Mouse (Mus musculus): ENCODE data around the gene Spsb2. TPM values are rescaled to one million over a fixed set of nuclear protein-coding genes. Genes with fewer than 3 reads are reported as not detected.

Gene Spsb2
- polyA plus RNA-seq, 1 experiment from 2014 or later: 23.6 TPM

DNA sequence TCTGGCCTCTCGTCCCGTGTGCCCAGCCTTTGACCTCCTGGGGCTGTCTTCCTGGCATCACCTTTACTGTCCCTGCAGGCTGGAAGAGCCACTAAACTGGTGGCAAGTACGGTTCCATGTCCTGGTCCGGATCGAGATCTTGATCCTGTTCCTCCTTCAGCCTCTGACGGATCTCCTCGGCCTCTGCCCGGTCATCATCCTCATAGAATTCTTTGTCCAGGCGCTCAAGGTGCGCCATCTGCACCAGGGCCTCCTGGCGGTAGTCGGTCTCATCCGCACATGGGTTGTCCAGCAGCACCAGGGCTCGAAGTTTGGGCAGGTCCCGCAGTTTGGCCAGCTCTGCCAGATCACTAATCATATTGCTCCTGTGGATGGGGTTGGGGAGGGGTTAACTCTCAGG is 38.0 kb upstream of the Spsb2 start:
- in situ Hi-C loops (cut with MboI; ENCODE audit: low pct_unique_long_range_greater_than_20kb): loop anchor here (25.0 kb wide), 1 partner anchor 283 kb away; the partner anchor contains the start of gene C1rl
- CTCF ChIA-PET: interaction anchor here (0.9 to 1.5 kb wide), 3 partner anchors 9 to 68 kb away, joined by 3 to 4 read pairs (median 3); partner anchors contain the start of gene Lrrc23
- POLR2A ChIA-PET: interaction anchor here (0.8 kb wide), 1 partner anchor 24 kb away, joined by 3 read pairs; no protein-coding TSS in a partner anchor

GRCm38 (mm10) chr6:124779222-124779983 is 29.1 kb upstream of the Spsb2 start, which contains the start of gene Lrrc23:
Lrrc23 (minus strand) TSS chr6:124779727.
- no peak for DNase-seq (ENCODE audit: low read depth, low spot score)
- no peak for ATAC-seq
- ChIA-PET CTCF (interaction anchor here (0.9 to 1.8 kb wide), 3 partner anchors 9 to 30 kb away, joined by 3 to 7 read pairs (median 4); no protein-coding TSS in a partner anchor), POLR2A (no interaction called here)
- peaks cover 4% of the 10 kb centered on the region for H3K27me3 ChIP-seq
- in situ Hi-C loops (cut with MboI; ENCODE audit: low pct_unique_long_range_greater_than_20kb): no loop called here
- TF ChIP-seq CTCF (IDR thresholded peaks at IDR 0.05): no peak

More for the DNA sequence above, 38.0 kb upstream of the Spsb2 start:
- DNase-seq (ENCODE audit: low read depth, low spot score) (no peak), ATAC-seq (no peak)
- H3K27me3 ChIP-seq: no peaks in the 10 kb centered on the region
- TF ChIP-seq CTCF (IDR thresholded peaks at IDR 0.05): no peak

- in situ Hi-C loops (cut with MboI; ENCODE audit: low pct_unique_long_range_greater_than_20kb): no loop called here
Observed at GRCm38 (mm10) chr6:124779984-124780416, 28.5 kb upstream of the Spsb2 start.

DNA sequence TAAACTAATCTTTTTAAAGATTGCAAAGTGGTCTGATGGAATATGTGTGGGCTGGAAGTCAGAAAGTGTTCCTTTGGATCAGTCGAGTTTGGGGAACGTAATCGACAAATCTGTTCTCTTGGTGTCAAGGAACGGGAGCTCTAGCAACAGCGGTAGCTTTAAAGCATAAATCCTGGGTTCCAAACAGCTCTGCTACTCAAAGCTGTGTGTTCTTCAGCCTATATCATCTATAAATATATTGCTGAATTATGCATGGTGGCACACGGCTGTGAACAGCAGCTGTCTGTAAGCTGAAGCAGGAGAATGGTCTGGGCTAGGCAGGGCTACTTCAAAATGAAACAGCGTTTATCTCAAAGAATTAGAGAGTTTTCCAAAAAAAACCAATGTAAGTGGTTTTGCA is 27.5 kb upstream of the Spsb2 start:
- ChIA-PET CTCF (interaction anchor here (0.7 kb wide), 1 partner anchor 373 kb away, joined by 3 read pairs; no protein-coding TSS in a partner anchor), POLR2A (no interaction called here)
- ATAC-seq: no peak
- DNase-seq (ENCODE audit: low read depth, low spot score): no peak
- no peak for TF ChIP-seq CTCF (IDR thresholded peaks at IDR 0.05)
- in situ Hi-C loops (cut with MboI; ENCODE audit: low pct_unique_long_range_greater_than_20kb): no loop called here
- peaks cover 4% of the 10 kb centered on the region for H3K27me3 ChIP-seq

More at GRCm38 (mm10) chr6:124779984-124780416, 28.5 kb upstream of the Spsb2 start:
- CTCF ChIA-PET: interaction anchor here (0.9 to 1.8 kb wide), 2 partner anchors 9 to 20 kb away, joined by 3 to 7 read pairs; no protein-coding TSS in a partner anchor
- POLR2A ChIA-PET: no interaction called here
- DNase-seq (ENCODE audit: low read depth, low spot score): no peak
- H3K27me3 ChIP-seq: peaks cover 4% of the 10 kb centered on the region
- TF ChIP-seq CTCF (IDR thresholded peaks at IDR 0.05): no peak
- no peak for ATAC-seq

DNA sequence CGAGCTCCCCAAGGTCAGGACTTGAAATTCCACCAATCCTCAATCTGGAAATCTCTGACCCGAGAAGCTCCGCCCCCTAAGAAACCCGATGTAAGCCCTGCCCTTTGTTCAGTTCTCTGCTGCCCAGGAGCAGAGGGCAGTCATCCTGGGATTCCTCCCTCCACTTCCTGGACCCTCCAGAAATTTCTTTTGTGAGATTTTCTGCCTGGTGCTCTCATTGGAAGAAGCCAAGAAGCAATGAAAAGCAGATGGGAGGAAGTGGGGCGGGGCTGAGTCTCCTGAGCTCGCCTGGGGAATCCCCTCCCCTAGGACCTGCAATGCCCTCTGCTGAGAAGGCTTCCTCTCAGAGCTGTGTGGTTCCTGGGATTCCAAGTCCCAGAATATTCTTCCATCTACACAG is 26.0 kb upstream of the Spsb2 start:
- DNase-seq (ENCODE audit: low read depth, low spot score) (no peak), ATAC-seq (no peak)
- no peak for TF ChIP-seq CTCF (IDR thresholded peaks at IDR 0.05)
- ChIA-PET POLR2A (interaction anchor here (0.6 to 1.4 kb wide), 2 partner anchors 27 to 354 kb away, joined by 3 to 4 read pairs; no protein-coding TSS in a partner anchor), CTCF (interaction anchor here (0.7 to 1.0 kb wide), 2 partner anchors 25 to 27 kb away, joined by 3 read pairs; no protein-coding TSS in a partner anchor)
- in situ Hi-C loops (cut with MboI; ENCODE audit: low pct_unique_long_range_greater_than_20kb): no loop called here
- peaks cover 4% of the 10 kb centered on the region for H3K27me3 ChIP-seq

DNA sequence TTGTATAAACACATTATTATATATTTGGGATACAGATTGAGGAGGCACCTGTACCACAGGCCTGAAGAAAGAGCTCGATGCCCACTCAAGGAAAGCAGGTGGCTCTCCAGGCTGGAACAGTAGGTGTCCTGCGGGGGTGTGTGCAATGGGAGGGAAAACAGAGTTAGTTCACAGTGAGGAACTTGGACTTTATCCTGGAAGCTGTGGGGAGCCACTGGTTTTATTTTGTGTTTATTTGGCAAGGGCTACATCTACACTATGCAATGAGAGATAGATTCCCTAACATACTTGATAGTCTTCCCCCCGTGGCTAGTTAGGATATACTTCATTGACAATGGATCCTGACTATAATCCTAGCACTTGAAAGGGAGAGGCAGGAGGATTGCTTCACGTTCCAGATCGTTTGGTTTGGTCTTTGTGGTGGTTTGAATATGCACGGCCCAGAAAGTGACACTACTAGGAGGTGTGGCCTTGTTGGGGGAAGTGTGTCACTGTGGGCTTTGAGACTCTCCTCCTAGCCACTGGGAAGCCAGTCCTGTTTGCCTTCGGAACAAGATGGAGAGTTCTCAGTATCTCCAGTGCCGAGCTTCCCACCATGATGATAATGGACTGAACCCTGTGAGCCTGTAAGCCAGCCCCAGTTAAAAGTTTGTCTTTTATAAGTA is 21.6 kb upstream of the Spsb2 start:
- no peak for TF ChIP-seq CTCF (IDR thresholded peaks at IDR 0.05)
- H3K27me3 ChIP-seq: no peaks in the 10 kb centered on the region
- in situ Hi-C loops (cut with MboI; ENCODE audit: low pct_unique_long_range_greater_than_20kb): no loop called here
- DNase-seq (ENCODE audit: low read depth, low spot score): no peak
- CTCF ChIA-PET: no interaction called here
- POLR2A ChIA-PET: no interaction called here
- ATAC-seq: no peak

DNA sequence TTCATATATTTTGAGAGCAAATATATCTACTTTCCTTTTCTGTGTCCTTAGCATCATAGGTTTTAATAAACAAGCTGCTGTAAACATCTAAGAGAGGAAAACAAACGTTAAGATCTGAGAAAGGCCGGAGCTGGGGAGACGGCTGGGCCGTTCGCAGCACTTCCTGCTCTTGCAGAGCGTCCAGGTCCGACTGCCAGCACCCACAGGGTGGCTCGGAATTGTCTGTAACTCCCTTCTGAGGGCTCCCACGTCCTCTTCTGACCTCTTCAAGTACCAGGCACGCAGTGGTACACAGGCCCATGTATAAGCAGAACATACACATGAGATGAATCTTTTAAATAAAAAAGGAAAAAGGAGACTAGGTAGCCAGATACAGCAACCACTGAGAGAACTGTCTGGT is 20.7 kb upstream of the Spsb2 start:
- ATAC-seq (no peak), DNase-seq (ENCODE audit: low read depth, low spot score) (no peak)
- POLR2A ChIA-PET: no interaction called here
- TF ChIP-seq CTCF (IDR thresholded peaks at IDR 0.05): no peak
- CTCF ChIA-PET: interaction anchor here (1.1 kb wide), 1 partner anchor 12 kb away, joined by 3 read pairs; no protein-coding TSS in a partner anchor
- H3K27me3 ChIP-seq: no peaks in the 10 kb centered on the region
- in situ Hi-C loops (cut with MboI; ENCODE audit: low pct_unique_long_range_greater_than_20kb): no loop called here

GRCm38 (mm10) chr6:124789519-124789918 is 18.9 kb upstream of the Spsb2 start:
- ChIA-PET POLR2A (no interaction called here), CTCF (no interaction called here)
- no peak for ATAC-seq
- no peaks in the 10 kb centered on the region for H3K27me3 ChIP-seq
- TF ChIP-seq CTCF (IDR thresholded peaks at IDR 0.05): no peak
- in situ Hi-C loops (cut with MboI; ENCODE audit: low pct_unique_long_range_greater_than_20kb): no loop called here
- DNase-seq (ENCODE audit: low read depth, low spot score): no peak

- no peak for DNase-seq (ENCODE audit: low read depth, low spot score)
Observed at GRCm38 (mm10) chr6:124790121-124790520, 18.3 kb upstream of the Spsb2 start.

GRCm38 (mm10) chr6:124791911-124792310 is 16.6 kb upstream of the Spsb2 start:
- in situ Hi-C loops (cut with MboI; ENCODE audit: low pct_unique_long_range_greater_than_20kb): no loop called here

More at GRCm38 (mm10) chr6:124790121-124790520, 18.3 kb upstream of the Spsb2 start:
- ChIA-PET CTCF (no interaction called here), POLR2A (no interaction called here)
- no peak for ATAC-seq
- TF ChIP-seq CTCF (IDR thresholded peaks at IDR 0.05): no peak
- H3K27me3 ChIP-seq: no peaks in the 10 kb centered on the region
- in situ Hi-C loops (cut with MboI; ENCODE audit: low pct_unique_long_range_greater_than_20kb): no loop called here

More at GRCm38 (mm10) chr6:124791911-124792310, 16.6 kb upstream of the Spsb2 start:
- H3K27me3 ChIP-seq: no peaks in the 10 kb centered on the region
- TF ChIP-seq CTCF (IDR thresholded peaks at IDR 0.05): no peak
- ATAC-seq: no peak
- no peak for DNase-seq (ENCODE audit: low read depth, low spot score)
- ChIA-PET POLR2A (interaction anchor here (1.4 kb wide), 1 partner anchor 16 kb away, joined by 3 read pairs; no protein-coding TSS in a partner anchor), CTCF (interaction anchor here (2.7 kb wide), 1 partner anchor 11 kb away, joined by 9 read pairs; no protein-coding TSS in a partner anchor)

Data from Patski (cell line).